Mouse (Mus musculus) limb, embryonic 11.5 days (tissue): Measurements from ENCODE around the gene Gm28551. TPM values are rescaled to one million over a fixed set of nuclear protein-coding genes. Genes with fewer than 3 reads are reported as not detected.

Source experiments
- ATAC-seq: fragments of 200-750 bp; cut with Nextera tagmentation; 2 replicates; pipeline ENCODE4 v1.8.0; 2017; ENCODE audit warnings: low read depth; ENCODE audit not compliant: insufficient number of reproducible peaks, low FRiP score, low TSS enrichment
- DNase-seq: peaks from one replicate; pipeline ENCODE4 v3.0.0-alpha.2; 2015; ENCODE audit warnings: low spot score
- H3K27ac ChIP-seq: fragments of 300-500 bp; sonication (generic); replicated peaks from 2 replicates; pipeline ENCODE4 v1.5.1; 2014; ENCODE audit warnings: low read depth, mild to moderate bottlenecking, low read length
- H3K27me3 ChIP-seq: fragments of 300-500 bp; sonication (generic); 2 replicates; pipeline ENCODE4 v1.6.1; 2014; ENCODE audit warnings: mild to moderate bottlenecking, low read length, mixed read lengths; ENCODE audit not compliant: control insufficient read depth, insufficient read depth
- H3K36me3 ChIP-seq: fragments of 300-500 bp; sonication (generic); 2 replicates; pipeline ENCODE4 v1.6.1; 2014; ENCODE audit warnings: mild to moderate bottlenecking, low read length, moderate library complexity, mixed read lengths; ENCODE audit not compliant: control insufficient read depth, insufficient read depth
- H3K4me1 ChIP-seq: fragments of 300-500 bp; sonication (generic); 2 replicates; pipeline ENCODE4 v1.6.1; 2014; ENCODE audit warnings: low read length, mixed read lengths; ENCODE audit not compliant: control insufficient read depth, insufficient read depth
- H3K4me2 ChIP-seq: fragments of 300-500 bp; sonication (generic); 2 replicates; pipeline ENCODE4 v1.6.1; 2014; ENCODE audit warnings: low read depth, mild to moderate bottlenecking, moderate library complexity; ENCODE audit not compliant: severe bottlenecking
- H3K4me3 ChIP-seq: fragments of 300-500 bp; sonication (generic); 2 replicates; pipeline ENCODE4 v1.5.1; 2014; ENCODE audit warnings: low read depth, low read length
- H3K9ac ChIP-seq: fragments of 300-500 bp; sonication (generic); 2 replicates; pipeline ENCODE4 v1.6.1; 2014; ENCODE audit warnings: mild to moderate bottlenecking, low read length
- H3K9me3 ChIP-seq: fragments of 300-500 bp; sonication (generic); 2 replicates; pipeline ENCODE4 v1.6.1; 2016; ENCODE audit warnings: low read length; ENCODE audit not compliant: control insufficient read depth
- WGBS: fragments of 180-500 bp; shearing (Covaris S2); extraction: QIAGEN DNeasy Blood & Tissue Kit; methylation state at CpG from one replicate; pipeline ENCODE4 v1.1.7; 2014; 5-methylcytosine and 5-hydroxymethylcytosine counted together
- polyA plus RNA-seq: library from polyadenylated mRNA; unstranded; fragments of >200 nt; fragmentation: Nextera tagmentation; extraction: Ambion mirVana; gene quantifications from 2 replicates; pipeline ENCODE4 v1.2.1, GENCODE M21; 2014

Gm28551 gene
- polyA plus RNA-seq, 1 experiment from 2014 or later: 0.60 TPM

- Histone ChIP-seq H3K4me1 (0 out of 2 replicates have a peak, but pooled peaks cover 2% of the 10 kb centered on the region), H3K27me3 (no peaks in the 10 kb centered on the region), H3K4me3 (no peak overlapping the region), H3K36me3 (no peaks in the 10 kb centered on the region), H3K27ac (no peak overlapping the region), H3K4me2 (no peak overlapping the region), H3K9me3 (no peaks in the 10 kb centered on the region), H3K9ac (no peak overlapping the region)
- 87% methylated on average over 4 of the region's 4 CpGs for WGBS
- ATAC-seq: no peak
- DNase-seq: no peak
These were observed 52.0 kb downstream of the Gm28551 start for GRCm38 (mm10) chr1:53300506-53300905.

DNA sequence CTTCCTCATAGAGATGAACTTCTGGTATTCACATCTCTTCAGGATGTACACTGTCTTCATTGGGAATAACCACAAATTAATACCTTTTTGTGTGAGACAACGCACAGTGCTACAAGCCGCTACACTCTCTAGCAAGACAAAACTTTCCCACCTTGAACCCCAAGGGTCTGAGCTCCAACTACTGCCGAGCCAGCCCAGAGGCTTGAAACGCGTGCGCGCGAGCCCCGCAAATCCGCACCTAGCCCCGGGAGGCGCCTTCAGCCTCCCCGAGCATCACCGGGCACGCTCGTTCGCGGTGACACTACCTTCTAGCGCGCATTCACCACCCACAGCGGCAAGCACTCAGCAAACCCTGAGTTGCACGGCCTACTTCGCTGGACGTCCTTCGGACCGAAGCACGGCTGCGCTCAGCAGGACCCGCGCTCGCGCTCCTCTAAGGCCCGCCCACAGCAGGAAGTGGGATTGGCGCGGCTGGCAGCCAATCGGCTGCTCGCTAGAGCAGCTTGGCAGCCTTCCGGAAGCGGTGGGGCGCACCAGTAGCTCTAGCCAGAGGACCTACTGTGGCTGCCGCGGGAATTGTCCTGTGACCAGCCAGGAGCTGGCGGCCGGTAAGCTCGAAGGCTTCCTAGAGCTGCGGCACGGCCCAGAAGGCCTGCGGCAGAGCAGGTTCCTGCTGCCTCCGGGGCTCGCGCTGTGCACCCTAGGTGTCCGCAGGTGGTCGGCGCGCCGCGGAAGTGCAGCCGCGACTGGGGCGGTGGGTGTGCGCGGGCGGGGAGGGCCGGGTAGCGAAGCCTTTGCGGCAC lies 55.7 kb downstream of the Gm28551 start, which contains the start of the genes Pms1, Ormdl1 and Gm28778:
Gene Pms1 (minus strand): TSS at position 438 of the 803 bp plus-strand sequence.
Gene Ormdl1 (plus strand): TSS at position 515 of the 803 bp plus-strand sequence.
Gene Gm28778 (plus strand): TSS at position 531 of the 803 bp plus-strand sequence.
- under 1% methylated on average over 66 of the region's 66 CpGs for WGBS
- H3K27me3 ChIP-seq: no peaks in the 10 kb centered on the region
- ATAC-seq: peak; percentile 100

DNA sequence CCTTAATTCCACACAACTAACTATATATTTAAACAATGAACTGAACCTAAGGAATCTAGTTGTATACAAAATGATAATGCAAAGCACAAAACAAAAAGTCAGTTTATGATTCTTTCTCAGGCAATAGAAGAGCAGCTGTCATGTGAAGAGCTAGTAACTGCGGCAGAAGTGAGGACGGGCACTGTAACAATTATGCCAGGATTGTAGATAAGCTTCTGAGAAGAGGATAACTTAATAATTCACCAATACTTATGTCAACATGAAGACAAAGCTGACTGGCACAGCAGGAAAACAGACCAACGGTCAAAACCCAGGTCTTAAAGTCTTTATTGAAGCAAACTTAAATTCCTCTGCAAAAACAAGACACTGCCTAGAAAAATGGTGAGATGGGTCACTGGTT lies 61.3 kb downstream of the Gm28551 start:
- ATAC-seq: no peak
- Histone ChIP-seq H3K9me3 (no peaks in the 10 kb centered on the region), H3K4me3 (no peak overlapping the region), H3K27ac (no peak overlapping the region), H3K9ac (no peak overlapping the region), H3K36me3 (no peaks in the 10 kb centered on the region), H3K4me1 (0 out of 2 replicates have a peak, but pooled peaks cover 2% of the 10 kb centered on the region), H3K27me3 (no peaks in the 10 kb centered on the region), H3K4me2 (no peak overlapping the region)
- 86% methylated on average over 3 of the region's 3 CpGs for WGBS
- DNase-seq: no peak

More for the DNA sequence above, 55.7 kb downstream of the Gm28551 start, which contains the start of the genes Pms1, Ormdl1 and Gm28778:
- Histone ChIP-seq H3K9me3 (no peaks in the 10 kb centered on the region), H3K36me3 (no peaks in the 10 kb centered on the region), H3K4me2 (peak within 1 kb of the TSS; percentile 49), H3K4me3 (peak within 1 kb of the TSS; percentile 78), H3K27ac (no peak within 1 kb of the TSS; the same call in 1 of the 2 replicates), H3K9ac (peak within 1 kb of the TSS; percentile 90), H3K4me1 (0 out of 2 replicates have a peak, but pooled peaks cover 2% of the 10 kb centered on the region)
- peak; percentile 95 for DNase-seq

Other genes with a start within 250 kb of the Gm28551 start
- not detected in 2 replicates for gene 1700019A02Rik, start 165.0 kb downstream of the Gm28551 start, polyA plus RNA-seq
- gene Pms1, start 55.6 kb downstream of the Gm28551 start, polyA plus RNA-seq: 26.0 and 27.4 TPM in 2 replicates
- gene Ormdl1, start 55.6 kb downstream of the Gm28551 start, polyA plus RNA-seq: 67.8 and 68.4 TPM in 2 replicates
- not detected in 2 replicates for gene Gm28778, start 55.6 kb downstream of the Gm28551 start, polyA plus RNA-seq
- gene Osgepl1, start 39.0 kb downstream of the Gm28551 start, polyA plus RNA-seq: 21.6 and 22.2 TPM in 2 replicates
- 3.6 and 14.6 TPM in 2 replicates for gene Asdurf, start within 50 bp of the Gm28551 start, polyA plus RNA-seq
- 91.1 and 99.0 TPM in 2 replicates for gene Asnsd1, start 85 bp upstream of the Gm28551 start, polyA plus RNA-seq